Mouse (Mus musculus): ENCODE data around the gene Cdca7. TPM values are rescaled to one million over a fixed set of nuclear protein-coding genes. Genes with fewer than 3 reads are reported as not detected.
A peak's percentile ranks its signal among the peaks of the same experiment; 100 is the strongest.

Cdca7 gene
- 7.7 and 20.5 TPM in 2 replicates for total RNA-seq (2014; rRNA removed; ENCODE audit: low replicate concordance)
- polyA plus RNA-seq (2015; fragmentation: Nextera tagmentation; extraction: Ambion mirVana), result 13.8 and 14.9 TPM in 2 replicates

DNA sequence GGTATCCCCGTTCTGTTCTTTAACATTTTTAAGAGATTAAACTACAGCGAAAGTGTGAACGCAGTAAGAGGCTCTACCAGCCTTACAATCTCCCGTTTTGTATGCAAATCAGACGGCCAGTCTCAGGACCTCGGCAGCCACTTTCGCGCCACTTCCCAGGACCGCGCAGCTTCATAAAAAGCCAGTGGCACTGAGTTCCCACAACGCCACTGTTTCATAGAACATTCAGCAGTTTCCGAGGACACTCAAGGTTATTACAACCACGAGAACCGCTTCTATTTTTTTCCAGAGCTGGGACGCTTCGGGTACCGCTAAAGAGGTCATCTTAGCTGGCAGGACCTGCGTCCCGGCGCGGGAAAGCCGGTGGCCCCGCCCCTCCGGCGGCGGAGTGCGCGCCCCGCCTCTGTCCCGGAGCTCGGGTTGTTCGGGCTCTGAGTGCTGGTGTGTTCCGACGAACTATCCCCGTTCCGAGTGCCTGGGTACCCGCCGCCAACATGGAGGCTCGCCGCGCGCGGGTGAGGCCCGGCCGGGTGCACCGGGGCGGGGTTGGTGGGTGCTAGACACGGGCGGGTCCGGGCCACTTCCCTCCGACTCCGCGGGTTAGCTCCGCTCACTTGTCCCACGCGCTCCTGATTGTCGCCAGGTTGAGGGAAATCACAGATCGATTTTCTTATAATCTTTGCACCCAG is at the start of gene Cdca7:
Cdca7 (plus strand) TSS at position 363 of the 689 bp plus-strand sequence.
- Histone ChIP-seq H3K27ac (ENCODE audit: low read depth) (peak within 1 kb of the TSS; percentile 92), H3K9me3 (replicated peaks; ENCODE audit: control insufficient read depth, low read length) (no peaks in the 10 kb centered on the region), H3K36me3 (replicated peaks; ENCODE audit: control insufficient read depth, insufficient read depth, low read length) (peaks cover 5% of the 10 kb centered on the region), H3K4me2 (ENCODE audit: low read depth, low read length) (peak within 1 kb of the TSS; percentile 96), H3K4me3 (ENCODE audit: low read depth, low read length) (peak within 1 kb of the TSS; percentile 78), H3K4me1 (ENCODE audit: control insufficient read depth, insufficient read depth) (peaks cover 15% of the 10 kb centered on the region), H3K9ac (replicated peaks; ENCODE audit: low read depth, low read length) (peak within 1 kb of the TSS; percentile 64), H3K27me3 (ENCODE audit: control insufficient read depth, insufficient read depth, low read length) (no peaks in the 10 kb centered on the region)
- under 1% methylated on average over 58 of the region's 58 CpGs for WGBS
- DNase-seq (ENCODE audit: low spot score) (peak; percentile 60), ATAC-seq (ENCODE audit: insufficient read depth, low read depth) (peak; percentile 83)
- TF ChIP-seq EP300 (IDR thresholded peaks at IDR 0.05; ENCODE audit: low read depth) (peak; percentile 100), CTCF (IDR thresholded peaks at IDR 0.05; ENCODE audit: low read depth) (no peak)

DNA sequence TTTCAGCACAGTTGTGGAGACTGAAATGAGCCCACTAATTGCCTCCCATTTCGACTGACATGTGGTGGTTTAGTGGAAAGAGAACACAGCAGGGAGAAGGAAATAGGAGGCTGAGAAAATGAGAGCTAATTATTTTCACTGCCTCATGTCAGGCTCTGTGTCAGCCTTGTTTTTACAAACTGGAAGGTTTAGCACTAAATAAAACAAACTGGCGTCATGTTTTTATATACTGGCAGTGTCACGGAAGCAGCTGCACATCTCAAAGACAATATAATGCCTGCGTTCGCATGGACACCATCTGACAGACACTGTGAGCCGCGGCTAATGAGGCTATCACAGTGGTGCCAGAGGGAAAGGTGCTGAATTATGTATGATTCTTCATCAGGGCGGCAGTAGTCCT is 49.2 kb upstream of the Cdca7 start:
- ATAC-seq (ENCODE audit: insufficient read depth, low read depth), result no peak
- peaks cover 4% of the 10 kb centered on the region; the same call in 1 of the 2 replicates for H3K36me3 ChIP-seq (replicated peaks; ENCODE audit: control insufficient read depth, insufficient read depth, low read length)
- DNase-seq (ENCODE audit: low spot score), result no peak
- no peak overlapping the region for H3K4me2 ChIP-seq (ENCODE audit: low read depth, low read length)
- WGBS, result 80% methylated on average over 8 of the region's 8 CpGs
- no peaks in the 10 kb centered on the region for H3K9me3 ChIP-seq (replicated peaks; ENCODE audit: control insufficient read depth, low read length)
- H3K4me1 ChIP-seq (ENCODE audit: control insufficient read depth, insufficient read depth), result no peaks in the 10 kb centered on the region
- H3K27ac ChIP-seq (ENCODE audit: low read depth), result no peak overlapping the region
- no peaks in the 10 kb centered on the region for H3K27me3 ChIP-seq (ENCODE audit: control insufficient read depth, insufficient read depth, low read length)
- TF ChIP-seq EP300 (IDR thresholded peaks at IDR 0.05; ENCODE audit: low read depth), result no peak
- TF ChIP-seq CTCF (IDR thresholded peaks at IDR 0.05; ENCODE audit: low read depth), result no peak
- no peak overlapping the region for H3K9ac ChIP-seq (replicated peaks; ENCODE audit: low read depth, low read length)
- no peak overlapping the region for H3K4me3 ChIP-seq (ENCODE audit: low read depth, low read length)

DNA sequence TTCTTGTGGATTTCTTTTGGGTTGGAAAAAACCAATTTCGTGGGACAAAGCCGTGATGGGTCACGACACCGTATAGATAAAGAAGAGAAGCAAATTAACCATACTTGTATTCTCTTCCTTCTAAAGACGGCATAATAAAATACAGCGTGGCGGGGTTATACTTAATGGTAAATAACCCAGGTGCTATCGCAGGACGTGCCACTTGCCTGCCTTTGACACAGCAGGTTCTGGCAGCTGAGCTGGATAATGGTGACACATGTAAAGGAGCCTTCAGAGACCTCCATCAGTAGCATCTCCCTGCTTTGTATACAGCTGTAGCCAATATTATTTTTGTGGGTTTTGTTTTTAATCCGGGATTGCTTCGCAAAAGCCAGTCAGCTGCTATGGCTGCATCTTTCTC is 48.7 kb upstream of the Cdca7 start:
- H3K4me3 ChIP-seq (ENCODE audit: low read depth, low read length), result no peak overlapping the region
- WGBS, result 89% methylated on average over 11 of the region's 11 CpGs
- H3K27ac ChIP-seq (ENCODE audit: low read depth), result no peak overlapping the region
- H3K27me3 ChIP-seq (ENCODE audit: control insufficient read depth, insufficient read depth, low read length), result no peaks in the 10 kb centered on the region
- no peak for TF ChIP-seq CTCF (IDR thresholded peaks at IDR 0.05; ENCODE audit: low read depth)
- no peak for DNase-seq (ENCODE audit: low spot score)
- no peaks in the 10 kb centered on the region for H3K4me1 ChIP-seq (ENCODE audit: control insufficient read depth, insufficient read depth)
- no peak for ATAC-seq (ENCODE audit: insufficient read depth, low read depth)
- H3K9me3 ChIP-seq (replicated peaks; ENCODE audit: control insufficient read depth, low read length), result no peaks in the 10 kb centered on the region
- peaks cover 4% of the 10 kb centered on the region; the same call in 1 of the 2 replicates for H3K36me3 ChIP-seq (replicated peaks; ENCODE audit: control insufficient read depth, insufficient read depth, low read length)
- H3K4me2 ChIP-seq (ENCODE audit: low read depth, low read length), result no peak overlapping the region
- H3K9ac ChIP-seq (replicated peaks; ENCODE audit: low read depth, low read length), result no peak overlapping the region

DNA sequence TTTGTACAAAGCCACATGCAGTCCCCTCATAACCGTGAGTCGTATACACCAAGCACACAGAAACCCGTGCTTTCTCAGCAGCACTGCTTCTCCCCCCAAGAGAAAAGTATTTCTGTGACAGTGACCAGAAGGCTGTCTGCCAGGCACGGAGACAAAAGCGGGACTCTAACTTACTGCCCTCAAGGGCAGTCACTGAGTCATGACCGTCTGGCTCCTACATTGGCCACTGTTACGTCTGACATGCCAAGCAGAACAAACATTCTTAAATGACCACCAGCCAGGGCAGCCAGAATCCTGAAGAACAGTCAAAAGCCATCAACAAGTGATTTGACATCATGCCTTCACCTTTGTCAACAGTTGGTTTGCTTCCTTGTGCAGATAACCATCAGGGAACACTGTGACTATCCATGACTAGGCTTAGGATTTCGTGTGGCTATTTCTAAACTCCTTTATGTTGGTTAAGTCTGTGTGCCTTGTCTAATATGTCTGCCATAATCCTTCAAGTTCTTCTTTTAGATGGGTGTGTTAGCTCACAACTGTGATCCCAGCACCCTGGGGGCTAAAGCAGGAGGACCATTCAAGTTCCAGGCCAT is 36.9 kb upstream of the Cdca7 start:
- no peak for DNase-seq (ENCODE audit: low spot score)
- Histone ChIP-seq H3K4me2 (ENCODE audit: low read depth, low read length) (no peak overlapping the region), H3K36me3 (replicated peaks; ENCODE audit: control insufficient read depth, insufficient read depth, low read length) (peaks cover 34% of the 10 kb centered on the region), H3K27ac (ENCODE audit: low read depth) (no peak overlapping the region), H3K9ac (replicated peaks; ENCODE audit: low read depth, low read length) (no peak overlapping the region), H3K4me3 (ENCODE audit: low read depth, low read length) (no peak overlapping the region), H3K9me3 (replicated peaks; ENCODE audit: control insufficient read depth, low read length) (no peaks in the 10 kb centered on the region), H3K4me1 (ENCODE audit: control insufficient read depth, insufficient read depth) (no peaks in the 10 kb centered on the region), H3K27me3 (ENCODE audit: control insufficient read depth, insufficient read depth, low read length) (no peaks in the 10 kb centered on the region)
- 78% methylated on average over 8 of the region's 8 CpGs for WGBS
- no peak for ATAC-seq (ENCODE audit: insufficient read depth, low read depth)
- TF ChIP-seq EP300 (IDR thresholded peaks at IDR 0.05; ENCODE audit: low read depth) (no peak), CTCF (IDR thresholded peaks at IDR 0.05; ENCODE audit: low read depth) (no peak)

DNA sequence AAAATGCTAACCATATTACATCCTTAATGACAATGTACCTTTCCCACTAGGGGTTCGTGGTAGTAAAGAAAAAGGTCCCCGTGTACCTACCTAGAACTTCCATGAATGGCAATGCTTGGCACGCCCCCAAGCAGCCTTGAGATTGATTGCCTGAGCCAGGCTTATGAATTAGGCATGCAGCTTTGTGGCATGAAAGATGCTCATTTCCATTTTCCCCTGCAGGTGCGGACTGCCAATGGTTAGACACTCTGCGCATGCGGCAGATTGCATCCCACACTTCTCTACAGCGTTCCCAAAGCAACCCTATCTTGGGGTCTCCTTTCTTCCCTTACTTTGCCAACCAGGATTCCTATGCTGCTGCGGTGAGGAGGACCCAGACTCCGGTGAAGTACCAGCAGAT is 34.9 kb upstream of the Cdca7 start:
- H3K4me3 ChIP-seq (ENCODE audit: low read depth, low read length), result no peak overlapping the region
- H3K36me3 ChIP-seq (replicated peaks; ENCODE audit: control insufficient read depth, insufficient read depth, low read length), result peaks cover 28% of the 10 kb centered on the region
- ATAC-seq (ENCODE audit: insufficient read depth, low read depth) (no peak), DNase-seq (ENCODE audit: low spot score) (no peak)
- no peak overlapping the region for H3K9ac ChIP-seq (replicated peaks; ENCODE audit: low read depth, low read length)
- H3K27ac ChIP-seq (ENCODE audit: low read depth), result no peak overlapping the region
- H3K27me3 ChIP-seq (ENCODE audit: control insufficient read depth, insufficient read depth, low read length), result no peaks in the 10 kb centered on the region
- TF ChIP-seq EP300 (IDR thresholded peaks at IDR 0.05; ENCODE audit: low read depth), result no peak
- TF ChIP-seq CTCF (IDR thresholded peaks at IDR 0.05; ENCODE audit: low read depth), result no peak
- H3K4me2 ChIP-seq (ENCODE audit: low read depth, low read length), result no peak overlapping the region
- H3K4me1 ChIP-seq (ENCODE audit: control insufficient read depth, insufficient read depth), result no peaks in the 10 kb centered on the region
- 95% methylated on average over 9 of the region's 9 CpGs for WGBS
- H3K9me3 ChIP-seq (replicated peaks; ENCODE audit: control insufficient read depth, low read length), result no peaks in the 10 kb centered on the region

Measured in heart, postnatal 0 days (tissue).